ENCODE assay signal across 21 mouse cellular contexts in the genomic region with DNA sequence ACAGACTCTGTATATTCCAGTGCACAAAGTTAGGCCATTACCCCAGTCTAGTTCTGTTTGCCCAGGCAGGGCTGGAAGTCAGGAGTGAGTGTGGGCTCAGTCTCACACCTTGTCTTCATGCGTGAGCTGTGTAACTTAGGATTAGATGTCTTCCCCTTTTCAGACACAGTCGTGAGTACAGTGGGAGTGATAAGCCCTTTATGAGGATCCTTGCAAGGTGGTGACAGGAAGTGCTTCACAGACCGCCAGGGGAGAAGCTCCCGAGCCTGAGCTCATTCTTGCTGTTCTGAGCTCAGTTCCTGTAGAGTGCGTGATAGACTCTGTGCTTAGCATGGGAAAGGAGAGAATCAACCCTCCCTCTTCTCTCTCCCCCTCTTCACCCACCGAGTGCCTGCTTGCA. TPM values are rescaled to one million over a fixed set of nuclear protein-coding genes. Genes with fewer than 3 reads are reported as not detected.
DNase-seq lines count a peak whose midpoint lies in the region; ATAC-seq lines count a peak whose summit lies in the region.
"Had no signal": no experiment of that assay in that cellular context is flagged by ENCODE, and none has a peak within 500 bp of the region (broad histone marks: within the 10 kb centered on the region; RNA-seq: fewer than 3 reads in every experiment).

No protein-coding gene starts in this region.

- peak; percentile 77 for DNase-seq in CD4-positive, CD25-positive, alpha-beta regulatory T cell, adult 2 months (ENCODE audit: low read depth, low spot score)
- DNase-seq in CD8-positive naive resting alpha-beta T cell, adult 2 months (ENCODE audit: low read depth in 2 of 2, low spot score in 2 of 2): peak; percentile 39 to 46
- peak; percentile 34 to 45 for DNase-seq in thymus, postnatal 10 days (ENCODE audit: low spot score in 2 of 2)
- DNase-seq in hindbrain, embryonic 14.5 days (ENCODE audit: low spot score): no peak
- DNase-seq in cerebellum, postnatal 4 days (ENCODE audit: low spot score in 2 of 2): no peak
- DNase-seq: adrenal gland, postnatal 36 days; cerebellum, postnatal 14 days; kidney, adult 11 months; lung, adult 18-20 months; midbrain, embryonic 14.5 days had no signal

- H3K27ac ChIP-seq in hindbrain, embryonic 14.5 days: no peak overlapping the region
- H3K27ac ChIP-seq: forebrain, embryonic 13.5 days; heart, embryonic 15.5 days; hindbrain, embryonic 12.5 days; kidney, postnatal 0 days; limb, embryonic 15.5 days; macrophage had no signal

- peak; percentile 40 to 55; a peak in 3 of 4 replicates for ATAC-seq in hematopoietic stem cell, adult 5-6 weeks (replicated peaks in 1 of 2; ENCODE audit: insufficient read depth in 1 of 2, low FRiP score in 2 of 2, low TSS enrichment in 1 of 2, low read depth in 1 of 2, poor library complexity in 2 of 2, severe bottlenecking in 2 of 2)
- no peak for ATAC-seq in megakaryocyte-erythroid progenitor cell, adult 5-6 weeks (replicated peaks; ENCODE audit: low FRiP score, low TSS enrichment, poor library complexity, severe bottlenecking)
- no peak for ATAC-seq in hindbrain, embryonic 14.5 days (ENCODE audit: low FRiP score)
- ATAC-seq: forebrain, embryonic 13.5 days; Patski had no signal

- H3K4me2 ChIP-seq in hindbrain, embryonic 14.5 days (replicated peaks): no peak overlapping the region
- H3K4me2 ChIP-seq: forebrain, embryonic 13.5 days; heart, embryonic 15.5 days; hindbrain, embryonic 12.5 days; limb, embryonic 15.5 days had no signal

- H3K36me3 ChIP-seq in hindbrain, embryonic 14.5 days (replicated peaks; ENCODE audit: control insufficient read depth, insufficient read depth): peaks cover 38% of the 10 kb centered on the region

- no peak overlapping the region for H3K9ac ChIP-seq in hindbrain, embryonic 14.5 days
- H3K9ac ChIP-seq: forebrain, embryonic 13.5 days; heart, embryonic 15.5 days; hindbrain, embryonic 12.5 days; limb, embryonic 15.5 days had no signal

- H3K27me3 ChIP-seq in hindbrain, embryonic 14.5 days (ENCODE audit: control insufficient read depth, insufficient read depth, low read length): no peaks in the 10 kb centered on the region
- H3K27me3 ChIP-seq: forebrain, embryonic 13.5 days; heart, embryonic 15.5 days; hindbrain, embryonic 12.5 days; limb, embryonic 15.5 days; Patski had no signal

- WGBS in hindbrain, embryonic 14.5 days: 86% methylated on average over 6 of the region's 6 CpGs

- no peaks in the 10 kb centered on the region for H3K4me1 ChIP-seq in hindbrain, embryonic 14.5 days (replicated peaks; ENCODE audit: control insufficient read depth, insufficient read depth, low read length)
- H3K4me1 ChIP-seq: hindbrain, embryonic 12.5 days had no signal

- H3K9me3 ChIP-seq in hindbrain, embryonic 14.5 days (ENCODE audit: control insufficient read depth, low read length): no peaks in the 10 kb centered on the region
- H3K9me3 ChIP-seq: forebrain, embryonic 13.5 days; heart, embryonic 15.5 days; hindbrain, embryonic 12.5 days; limb, embryonic 15.5 days had no signal

- no peak overlapping the region for H3K4me3 ChIP-seq in hindbrain, embryonic 14.5 days (replicated peaks; ENCODE audit: low read length)
- H3K4me3 ChIP-seq: forebrain, embryonic 13.5 days; heart, embryonic 15.5 days; hindbrain, embryonic 12.5 days; limb, embryonic 15.5 days; myocyte had no signal

RNA-seq across cellular contexts. Expression of gene Castor1, which starts 11.5 kb away (rescaled TPM):
- total RNA-seq in hematopoietic stem cell, adult 5-6 weeks (2017): 1.9 TPM in 2 replicates
- total RNA-seq in megakaryocyte-erythroid progenitor cell, adult 5-6 weeks (2014; fragmentation: Nextera tagmentation): 1.2 TPM in 1 of 2 replicates, not detected in the other
- total RNA-seq in megakaryocyte-erythroid progenitor cell, adult 5-6 weeks (2017): 0.15 TPM in 1 of 2 replicates, not detected in the other
- 3.8 and 4.5 TPM in 2 replicates for polyA plus RNA-seq in hindbrain, embryonic 14.5 days (2014; fragmentation: Nextera tagmentation; extraction: Ambion mirVana)

RNA-seq across cellular contexts. Expression of gene Tbc1d10a, which starts 20.0 kb away (rescaled TPM):
- total RNA-seq in hematopoietic stem cell, adult 5-6 weeks (2017): 9.6 and 13.6 TPM in 2 replicates
- 5.9 and 8.0 TPM in 2 replicates for total RNA-seq in megakaryocyte-erythroid progenitor cell, adult 5-6 weeks (2014; fragmentation: Nextera tagmentation)
- 1.8 and 2.2 TPM in 2 replicates for total RNA-seq in megakaryocyte-erythroid progenitor cell, adult 5-6 weeks (2017)
- 23.7 and 25.6 TPM in 2 replicates for polyA plus RNA-seq in hindbrain, embryonic 14.5 days (2014; fragmentation: Nextera tagmentation; extraction: Ambion mirVana)

RNA-seq across cellular contexts. Expression of gene Osm, which starts 29.7 kb away (rescaled TPM):
- 20.2 and 22.8 TPM in 2 replicates for total RNA-seq in hematopoietic stem cell, adult 5-6 weeks (2017)
- 3.3 and 5.6 TPM in 2 replicates for total RNA-seq in megakaryocyte-erythroid progenitor cell, adult 5-6 weeks (2014; fragmentation: Nextera tagmentation)
- total RNA-seq in megakaryocyte-erythroid progenitor cell, adult 5-6 weeks (2017): 5.3 and 7.2 TPM in 2 replicates
- polyA plus RNA-seq in hindbrain, embryonic 14.5 days (2014; fragmentation: Nextera tagmentation; extraction: Ambion mirVana): not detected in 2 replicates
- total RNA-seq: left cerebral cortex, postnatal 14 days had no signal
- polyA plus RNA-seq: forebrain, embryonic 13.5 days; hindbrain, embryonic 12.5 days; myocyte; Patski had no signal

RNA-seq across cellular contexts. Expression of gene Sf3a1, which starts 46.4 kb away (rescaled TPM):
- 34.0 and 48.0 TPM in 2 replicates for total RNA-seq in hematopoietic stem cell, adult 5-6 weeks (2017)
- 74.9 and 93.2 TPM in 2 replicates for total RNA-seq in megakaryocyte-erythroid progenitor cell, adult 5-6 weeks (2014; fragmentation: Nextera tagmentation)
- total RNA-seq in megakaryocyte-erythroid progenitor cell, adult 5-6 weeks (2017): 42.5 and 64.9 TPM in 2 replicates
- polyA plus RNA-seq in hindbrain, embryonic 14.5 days (2014; fragmentation: Nextera tagmentation; extraction: Ambion mirVana): 49.3 and 54.7 TPM in 2 replicates

RNA-seq across cellular contexts. Expression of gene Ccdc157, which starts 46.5 kb away (rescaled TPM):
- total RNA-seq in hematopoietic stem cell, adult 5-6 weeks (2017): 1.6 and 2.8 TPM in 2 replicates
- total RNA-seq in megakaryocyte-erythroid progenitor cell, adult 5-6 weeks (2014; fragmentation: Nextera tagmentation): 0.48 and 2.6 TPM in 2 replicates
- total RNA-seq in megakaryocyte-erythroid progenitor cell, adult 5-6 weeks (2017): 0.80 and 2.9 TPM in 2 replicates
- 6.3 and 7.3 TPM in 2 replicates for polyA plus RNA-seq in hindbrain, embryonic 14.5 days (2014; fragmentation: Nextera tagmentation; extraction: Ambion mirVana)

Comparison
In these comparisons a context has a peak if more than half of its experiments do, and no peak if none do; other contexts are left out.
1. DNase-seq: peak in CD4-positive, CD25-positive, alpha-beta regulatory T cell, adult 2 months (single experiment), CD8-positive naive resting alpha-beta T cell, adult 2 months (2 of 2) and thymus, postnatal 10 days (2 of 2); none in hindbrain, embryonic 14.5 days (single experiment) and cerebellum, postnatal 4 days (0 of 2).
2. ATAC-seq: peak in hematopoietic stem cell, adult 5-6 weeks (2 of 2); none in megakaryocyte-erythroid progenitor cell, adult 5-6 weeks (single experiment) and hindbrain, embryonic 14.5 days (single experiment).